Mouse (Mus musculus) testis, postnatal 10 days (tissue): ENCODE measurements around the gene Gm21943.
"Not testable (repeated sequence)": the region's sequence is repeated elsewhere in the genome, so short reads cannot be mapped to it uniquely, and the experiment has no call there.

ENCODE experiments used
- DNase-seq: peaks from one replicate; pipeline ENCODE4 v3.0.0; 2021; ENCODE audit warnings: low spot score

Gene Gm21943

DNA sequence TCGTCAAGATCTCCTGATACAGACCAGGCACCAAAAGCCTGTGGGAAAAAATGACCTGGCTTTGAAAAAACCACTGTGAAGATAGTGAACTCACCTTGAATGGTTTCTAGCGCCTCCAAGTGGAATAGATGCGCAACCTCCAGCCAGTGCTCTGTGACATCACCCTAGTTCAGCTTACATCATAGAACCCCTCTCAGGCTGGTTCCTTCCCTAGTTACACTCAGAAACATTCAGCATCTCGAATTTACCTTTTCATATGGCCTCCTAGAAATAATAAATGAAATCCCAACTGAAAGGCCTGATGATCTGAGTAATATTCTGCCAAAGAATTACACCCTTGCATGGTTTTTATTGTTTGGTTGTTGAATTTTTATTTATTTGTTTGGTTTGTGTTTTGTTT lies at the start of gene Gm21943:
Gene Gm21943 (minus strand): TSS at position 101 of the 400 bp plus-strand sequence.
- DNase-seq: not testable (repeated sequence)
